Mouse (Mus musculus) forebrain, embryonic 11.5 days (tissue): ENCODE results near the gene Plekha8. TPM values are rescaled to one million over a fixed set of nuclear protein-coding genes. Genes with fewer than 3 reads are reported as not detected.

Source experiments
- ATAC-seq: fragments of 200-750 bp; cut with Nextera tagmentation; replicated peaks from 2 replicates; pipeline ENCODE4 v1.8.0; 2017; ENCODE audit warnings: moderate TSS enrichment; ENCODE audit not compliant: low FRiP score
- DNase-seq: peaks from one replicate; pipeline ENCODE4 v3.0.0-alpha.2; 2017; ENCODE audit warnings: low spot score
- H3K27ac ChIP-seq: fragments of 300-500 bp; sonication (generic); 2 replicates; pipeline ENCODE4 v1.5.1; 2014; ENCODE audit warnings: low read depth, low read length
- H3K27me3 ChIP-seq: fragments of 300-500 bp; sonication (generic); 2 replicates; pipeline ENCODE4 v1.6.1; 2014; ENCODE audit warnings: mild to moderate bottlenecking, low read length, mixed read lengths; ENCODE audit not compliant: control insufficient read depth, insufficient read depth
- H3K36me3 ChIP-seq: fragments of 300-500 bp; sonication (generic); 2 replicates; pipeline ENCODE4 v1.6.1; 2014; ENCODE audit warnings: mild to moderate bottlenecking, low read length, moderate library complexity, mixed read lengths; ENCODE audit not compliant: control insufficient read depth, insufficient read depth
- H3K4me1 ChIP-seq: fragments of 300-500 bp; sonication (generic); replicated peaks from 2 replicates; pipeline ENCODE4 v1.6.1; 2014; ENCODE audit warnings: low read length, mixed read lengths; ENCODE audit not compliant: control insufficient read depth, insufficient read depth
- H3K4me2 ChIP-seq: fragments of 300-500 bp; sonication (generic); 2 replicates; pipeline ENCODE4 v1.6.1; 2014; ENCODE audit warnings: low read depth, mild to moderate bottlenecking, low read length, moderate library complexity, mixed read lengths; ENCODE audit not compliant: severe bottlenecking
- H3K4me3 ChIP-seq: fragments of 300-500 bp; sonication (generic); 2 replicates; pipeline ENCODE4 v1.5.1; 2014; ENCODE audit warnings: low read depth, low read length
- H3K9ac ChIP-seq: fragments of 300-500 bp; sonication (generic); 2 replicates; pipeline ENCODE4 v1.6.1; 2014; ENCODE audit warnings: low read length
- H3K9me3 ChIP-seq: fragments of 300-500 bp; sonication (generic); 2 replicates; pipeline ENCODE4 v1.6.1; 2016; ENCODE audit warnings: low read length, mixed read lengths; ENCODE audit not compliant: control insufficient read depth
- WGBS: fragments of 180-500 bp; shearing (Covaris S2); extraction: QIAGEN DNeasy Blood & Tissue Kit; methylation state at CpG from one replicate; pipeline ENCODE4 v1.1.7; 2014; 5-methylcytosine and 5-hydroxymethylcytosine counted together
- polyA plus RNA-seq: library from polyadenylated mRNA; unstranded; fragments of >200 nt; fragmentation: Nextera tagmentation; extraction: Ambion mirVana; gene quantifications from 2 replicates; pipeline ENCODE4 v1.2.1, GENCODE M21; 2014

Gene Plekha8
- polyA plus RNA-seq, 1 experiment from 2014 or later: 25.9 TPM

DNA sequence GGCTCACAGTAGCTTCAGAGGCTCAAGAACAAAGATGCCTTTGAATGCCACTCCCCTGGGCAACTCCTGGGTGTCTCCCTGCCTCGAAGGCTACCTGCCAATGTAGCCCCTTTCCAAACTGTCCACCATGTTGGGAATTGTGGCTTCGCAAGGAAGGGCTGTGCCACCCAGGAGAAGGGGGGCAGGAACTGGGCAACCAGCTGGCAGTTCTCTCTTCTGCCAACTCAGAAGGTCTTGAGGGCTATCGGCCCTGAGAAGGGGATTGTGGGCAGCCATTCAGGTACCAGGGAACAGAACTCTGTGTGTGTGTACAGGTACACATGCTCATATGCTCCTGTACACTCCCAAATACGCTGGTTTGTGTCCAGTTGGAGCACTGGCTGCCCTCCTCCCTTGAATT is 89.2 kb downstream of the Plekha8 start:
- no peak for ATAC-seq
- Histone ChIP-seq H3K27ac (no peak overlapping the region), H3K4me2 (no peak overlapping the region), H3K4me3 (no peak overlapping the region), H3K36me3 (no peaks in the 10 kb centered on the region), H3K9me3 (no peaks in the 10 kb centered on the region), H3K27me3 (peaks cover 2% of the 10 kb centered on the region; the same call in 1 of the 2 replicates), H3K4me1 (peaks cover 3% of the 10 kb centered on the region; the same call in 1 of the 2 replicates), H3K9ac (no peak overlapping the region)
- WGBS: 94% methylated on average over 4 of the region's 4 CpGs
- no peak for DNase-seq

DNA sequence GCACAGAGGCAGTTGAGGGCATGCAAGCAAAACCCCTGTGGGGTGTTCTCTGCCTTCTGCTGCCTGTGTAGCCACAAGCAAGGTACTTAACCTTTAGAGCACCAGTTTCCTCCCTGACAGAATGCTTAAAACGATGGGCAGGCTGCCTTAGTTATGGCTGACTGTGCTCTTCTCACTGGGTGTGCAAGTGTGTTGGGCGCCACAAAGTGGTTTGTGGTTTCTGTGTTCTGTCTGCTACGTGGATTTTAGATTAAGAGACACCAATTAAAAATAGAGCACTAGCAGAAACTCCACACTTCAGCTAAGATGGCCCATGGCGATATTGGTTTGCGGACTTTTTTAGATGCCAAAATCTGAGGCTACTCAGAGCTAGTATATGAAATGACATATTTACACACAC is 90.2 kb downstream of the Plekha8 start:
- H3K4me2 ChIP-seq: no peak overlapping the region
- no peak overlapping the region for H3K4me3 ChIP-seq
- peaks cover 2% of the 10 kb centered on the region; the same call in 1 of the 2 replicates for H3K27me3 ChIP-seq
- no peak overlapping the region for H3K9ac ChIP-seq
- H3K9me3 ChIP-seq: no peaks in the 10 kb centered on the region
- 90% methylated on average over 5 of the region's 5 CpGs for WGBS
- H3K27ac ChIP-seq: no peak overlapping the region
- no peaks in the 10 kb centered on the region for H3K36me3 ChIP-seq
- DNase-seq (no peak), ATAC-seq (no peak)
- H3K4me1 ChIP-seq: peaks cover 3% of the 10 kb centered on the region; the same call in 1 of the 2 replicates

DNA sequence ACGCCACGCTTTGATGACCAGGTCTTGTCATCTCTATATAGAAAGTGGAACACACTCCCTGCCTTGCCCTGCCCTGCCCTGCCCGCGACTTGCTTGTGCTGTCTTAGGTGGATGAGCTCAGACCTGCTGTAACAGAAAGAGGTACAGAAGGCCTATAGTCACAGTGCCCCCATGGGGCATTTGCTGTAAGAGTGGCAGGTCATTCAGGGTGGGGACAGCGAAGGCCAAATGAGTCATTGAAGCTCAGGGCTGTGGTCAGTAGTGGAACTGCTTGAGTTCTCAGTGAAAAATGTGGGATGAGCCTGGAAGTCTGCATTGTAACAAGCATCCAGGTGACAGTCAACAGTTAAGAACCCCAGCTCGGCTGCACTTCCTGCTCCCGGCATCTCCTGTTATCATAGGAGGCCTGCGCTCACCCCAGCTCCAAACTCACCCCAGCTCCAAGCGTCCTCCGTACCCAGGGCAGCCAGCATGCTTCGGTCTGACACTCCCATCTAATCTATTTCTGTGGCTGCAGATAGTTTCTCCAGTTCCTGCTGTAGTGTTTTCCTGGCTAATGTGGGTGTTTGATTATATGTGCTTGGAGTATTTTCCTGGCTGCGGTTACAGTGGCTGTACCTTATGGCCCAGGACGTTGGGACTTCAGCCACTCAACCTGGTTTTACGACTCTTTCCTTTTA is 90.9 kb downstream of the Plekha8 start:
- WGBS: 82% methylated on average over 14 of the region's 14 CpGs
- peaks cover 3% of the 10 kb centered on the region; the same call in 1 of the 2 replicates for H3K4me1 ChIP-seq
- no peak for ATAC-seq
- H3K4me3 ChIP-seq: no peak overlapping the region
- DNase-seq: no peak
- no peak overlapping the region for H3K27ac ChIP-seq
- no peak overlapping the region for H3K9ac ChIP-seq
- no peaks in the 10 kb centered on the region for H3K36me3 ChIP-seq
- no peaks in the 10 kb centered on the region for H3K9me3 ChIP-seq
- no peak overlapping the region for H3K4me2 ChIP-seq
- H3K27me3 ChIP-seq: peaks cover 2% of the 10 kb centered on the region; the same call in 1 of the 2 replicates

DNA sequence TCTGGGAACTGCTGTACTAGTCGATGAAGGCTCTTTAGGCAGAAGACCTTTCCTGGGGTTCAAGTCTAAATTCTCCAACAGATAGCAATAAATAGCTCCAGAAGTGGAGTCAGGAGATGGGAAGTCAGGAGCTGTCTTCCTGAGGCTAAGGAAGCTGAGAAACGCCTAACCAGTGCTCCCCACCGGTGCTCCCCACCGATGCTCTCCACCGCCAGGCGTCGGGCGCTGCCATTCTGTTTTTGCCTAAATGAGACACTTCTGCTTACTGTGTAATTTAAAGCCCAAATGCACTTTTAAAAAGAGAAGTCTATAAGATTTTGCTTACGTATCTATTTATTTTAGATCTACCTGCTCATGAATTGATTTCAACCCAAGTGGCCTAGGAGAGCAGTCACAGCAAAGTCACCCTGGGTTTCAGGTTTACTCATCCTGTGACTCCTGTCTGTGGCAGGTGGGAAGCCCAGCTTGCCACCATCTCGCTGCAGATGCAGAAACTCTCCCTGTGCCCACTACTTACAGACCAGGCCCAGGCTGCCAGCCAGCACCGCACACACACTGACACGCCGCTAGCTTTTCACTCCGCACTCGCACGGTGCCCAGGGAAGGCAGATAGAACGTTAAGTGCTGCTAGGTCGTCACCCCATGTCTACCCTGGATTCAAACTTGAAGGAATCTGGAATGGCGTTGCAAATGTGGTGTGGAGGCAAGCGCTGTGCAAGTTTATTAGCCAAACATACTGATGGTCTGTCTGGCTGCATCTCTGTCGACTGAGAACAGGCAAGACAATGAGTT is 92.2 kb downstream of the Plekha8 start:
- ATAC-seq: no peak
- Histone ChIP-seq H3K27ac (no peak overlapping the region), H3K9me3 (no peaks in the 10 kb centered on the region), H3K4me3 (no peak overlapping the region), H3K9ac (no peak overlapping the region), H3K4me2 (no peak overlapping the region), H3K27me3 (peaks cover 2% of the 10 kb centered on the region; the same call in 1 of the 2 replicates), H3K36me3 (no peaks in the 10 kb centered on the region), H3K4me1 (peaks cover 3% of the 10 kb centered on the region; the same call in 1 of the 2 replicates)
- DNase-seq: no peak
- 93% methylated on average over 21 of the region's 21 CpGs for WGBS

DNA sequence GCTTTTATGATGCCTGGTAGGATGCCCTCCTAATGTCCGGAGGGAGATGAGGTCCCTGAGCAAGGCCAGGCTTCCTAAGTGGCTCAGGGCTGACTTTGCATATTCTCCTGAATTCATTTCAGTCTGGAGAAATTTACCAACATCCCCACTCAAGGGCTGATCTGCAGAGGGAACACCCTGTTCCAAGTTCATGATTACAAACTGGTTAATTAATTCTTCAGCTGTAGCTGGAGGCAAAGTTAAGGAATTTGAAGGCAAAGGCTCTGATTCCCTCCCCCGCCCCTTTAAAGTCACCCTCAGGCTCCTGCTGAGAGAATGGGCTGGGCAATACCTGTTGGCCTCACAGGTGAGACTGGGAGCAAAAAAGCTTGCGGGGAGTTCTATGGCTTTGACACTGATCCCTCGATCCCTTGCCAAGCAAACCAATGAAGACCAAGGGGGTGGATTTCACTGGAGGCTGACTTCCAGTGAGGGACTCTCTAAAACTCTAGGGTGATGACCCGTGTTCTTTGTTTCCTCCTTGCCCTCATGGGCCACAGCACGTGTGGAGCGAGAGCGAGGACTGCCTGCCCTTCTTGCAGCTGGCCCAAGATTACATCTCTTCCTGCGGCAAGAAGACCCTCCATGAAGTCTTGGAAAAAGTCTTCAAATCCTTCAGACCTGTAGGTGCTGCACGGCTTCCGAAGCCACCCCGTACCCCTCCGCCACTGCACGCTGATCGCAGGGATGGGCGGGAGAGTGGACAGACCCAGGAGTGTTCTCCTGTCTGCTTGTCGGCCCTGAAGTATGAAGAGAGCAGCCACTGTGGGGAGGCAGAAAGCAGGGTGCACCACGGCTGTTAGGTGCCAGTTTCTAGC is 93.8 kb downstream of the Plekha8 start:
- ATAC-seq: no peak
- Histone ChIP-seq H3K4me2 (no peak overlapping the region), H3K9ac (no peak overlapping the region), H3K4me1 (no peaks in the 10 kb centered on the region), H3K4me3 (no peak overlapping the region), H3K27ac (no peak overlapping the region), H3K9me3 (no peaks in the 10 kb centered on the region), H3K36me3 (no peaks in the 10 kb centered on the region), H3K27me3 (no peaks in the 10 kb centered on the region)
- no peak for DNase-seq
- WGBS: 80% methylated on average over 18 of the region's 18 CpGs

DNA sequence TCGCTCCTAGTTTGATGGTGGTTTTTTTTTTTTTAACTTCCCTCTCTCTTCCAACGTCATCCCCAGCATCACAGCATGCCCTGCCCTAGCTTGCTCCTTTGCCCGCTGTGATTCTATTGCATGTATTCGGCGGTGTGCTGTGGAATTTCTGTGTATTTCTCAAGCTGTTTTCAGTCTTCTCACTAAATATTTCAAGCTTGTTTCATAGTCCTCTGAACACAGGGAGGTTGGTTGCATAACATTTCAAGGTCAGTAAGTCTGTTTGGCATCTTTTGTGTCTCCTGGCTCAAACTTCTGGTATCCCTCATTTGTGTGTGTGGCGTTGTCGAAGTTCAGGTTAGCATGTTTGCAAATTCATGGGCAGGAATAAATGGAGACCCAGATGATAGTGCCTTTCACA is 94.8 kb downstream of the Plekha8 start:
- H3K9me3 ChIP-seq: no peaks in the 10 kb centered on the region
- H3K4me3 ChIP-seq: no peak overlapping the region
- no peak overlapping the region for H3K4me2 ChIP-seq
- no peak overlapping the region for H3K9ac ChIP-seq
- H3K4me1 ChIP-seq: no peaks in the 10 kb centered on the region
- H3K27ac ChIP-seq: no peak overlapping the region
- ATAC-seq (no peak), DNase-seq (no peak)
- no peaks in the 10 kb centered on the region for H3K36me3 ChIP-seq
- WGBS: 82% methylated on average over 7 of the region's 7 CpGs
- H3K27me3 ChIP-seq: no peaks in the 10 kb centered on the region

DNA sequence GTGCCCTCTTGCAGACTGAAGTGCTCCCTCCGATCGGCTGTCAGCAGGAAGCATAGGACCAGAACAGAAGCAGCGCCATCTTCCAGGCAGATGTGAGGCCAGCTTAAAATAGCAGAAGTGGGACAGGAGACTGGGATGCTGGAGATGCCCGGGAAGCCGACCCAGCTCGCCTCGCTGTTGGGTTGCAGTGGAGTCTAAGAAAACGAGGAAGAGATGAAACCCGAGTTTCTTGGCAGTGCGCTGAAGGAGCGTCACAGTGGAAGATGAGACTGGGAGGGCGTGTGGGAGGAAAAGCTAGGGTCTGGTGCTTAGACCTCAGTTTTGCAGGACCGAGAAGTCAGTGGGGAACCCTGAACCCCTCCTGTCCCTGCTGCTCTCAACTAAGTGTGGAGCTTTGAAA is 95.9 kb downstream of the Plekha8 start:
- Histone ChIP-seq H3K4me3 (no peak overlapping the region), H3K9ac (no peak overlapping the region), H3K9me3 (no peaks in the 10 kb centered on the region), H3K27me3 (no peaks in the 10 kb centered on the region), H3K27ac (no peak overlapping the region), H3K4me2 (no peak overlapping the region), H3K4me1 (no peaks in the 10 kb centered on the region), H3K36me3 (no peaks in the 10 kb centered on the region)
- ATAC-seq (no peak), DNase-seq (no peak)
- WGBS: 82% methylated on average over 13 of the region's 13 CpGs

DNA sequence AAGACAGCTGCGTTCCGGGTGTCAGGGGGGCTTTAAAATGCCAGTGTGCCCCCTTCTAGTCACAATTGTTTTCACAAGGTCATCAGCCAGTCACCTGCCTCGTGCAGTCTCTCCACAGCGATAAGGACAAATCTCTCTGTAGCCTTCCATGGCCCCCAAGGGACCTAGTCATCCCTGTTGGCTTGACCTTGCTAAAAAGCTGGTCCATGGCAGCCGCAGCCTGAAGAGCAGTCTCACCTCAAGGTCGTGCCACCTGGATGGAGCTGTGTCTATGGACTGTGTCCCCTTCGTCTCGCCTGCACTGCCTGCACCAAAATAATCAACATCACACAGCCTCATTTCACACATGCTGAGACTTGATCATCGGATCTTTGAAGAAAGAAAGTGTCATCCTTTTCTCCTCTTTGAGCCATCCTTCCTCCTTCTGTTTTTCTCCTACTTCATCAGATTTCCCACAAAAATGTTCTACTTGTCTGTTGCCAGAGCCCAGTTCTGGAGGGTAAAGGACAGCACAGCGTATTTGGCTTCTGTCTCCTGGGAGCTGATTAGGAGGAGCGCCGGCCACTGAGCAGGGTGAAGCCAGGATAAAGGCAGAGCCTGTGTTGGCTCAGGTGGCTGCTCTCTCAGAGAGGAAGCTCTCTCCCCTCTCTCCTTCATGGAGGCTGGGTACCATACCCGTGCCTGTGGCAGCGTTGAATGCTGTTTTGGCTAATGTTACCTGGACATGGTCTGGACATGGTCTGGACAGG is 96.6 kb downstream of the Plekha8 start:
- WGBS: 83% methylated on average over 14 of the region's 14 CpGs
- Histone ChIP-seq H3K36me3 (no peaks in the 10 kb centered on the region), H3K4me3 (no peak overlapping the region), H3K9ac (no peak overlapping the region), H3K9me3 (no peaks in the 10 kb centered on the region), H3K4me2 (no peak overlapping the region), H3K27ac (no peak overlapping the region), H3K27me3 (no peaks in the 10 kb centered on the region), H3K4me1 (no peaks in the 10 kb centered on the region)
- ATAC-seq: no peak
- no peak for DNase-seq
